Mouse (Mus musculus): Measurements from ENCODE around the gene D930020B18Rik. TPM values are rescaled to one million over a fixed set of nuclear protein-coding genes. Genes with fewer than 3 reads are reported as not detected.

Gene D930020B18Rik
- total RNA-seq, 2 experiments from 2014 or later: 0.54 TPM; not detected in 1

GRCm38 (mm10) chr10:121692944-121693579 is 51.7 kb downstream of the D930020B18Rik start:
- H3K4me3 ChIP-seq: peak overlapping the region; percentile 3; the same call in 1 of the 2 replicates
- no peak for TF ChIP-seq CTCF (conservative IDR thresholded peaks at IDR 0.05)
- DNase-seq (ENCODE audit: low spot score in 2 of 2): no peak
- no peak overlapping the region for H3K27ac ChIP-seq

DNA sequence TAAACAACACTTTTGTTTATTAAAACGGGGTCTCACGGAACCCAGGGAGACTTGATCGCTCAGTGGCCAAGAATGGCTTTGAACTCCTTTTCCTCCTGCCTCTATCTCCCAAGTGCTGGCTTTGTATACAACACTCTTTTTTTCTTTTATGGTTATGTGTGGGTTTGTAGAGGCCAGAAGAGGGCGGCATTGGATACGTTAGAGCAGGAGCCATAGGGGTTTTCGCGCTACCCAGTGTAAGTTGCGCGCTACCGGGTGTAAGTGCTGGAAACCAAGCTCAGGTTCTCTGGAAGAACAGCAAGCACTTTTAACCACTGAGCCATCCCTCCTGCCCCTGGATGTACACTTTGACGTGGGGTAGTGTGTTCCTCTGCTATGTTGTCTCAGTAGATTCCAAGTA is 53.2 kb downstream of the D930020B18Rik start:
- Histone ChIP-seq H3K4me3 (no peak overlapping the region), H3K27ac (no peak overlapping the region)
- no peak for TF ChIP-seq CTCF (conservative IDR thresholded peaks at IDR 0.05)
- no peak for DNase-seq (ENCODE audit: low spot score in 2 of 2)

DNA sequence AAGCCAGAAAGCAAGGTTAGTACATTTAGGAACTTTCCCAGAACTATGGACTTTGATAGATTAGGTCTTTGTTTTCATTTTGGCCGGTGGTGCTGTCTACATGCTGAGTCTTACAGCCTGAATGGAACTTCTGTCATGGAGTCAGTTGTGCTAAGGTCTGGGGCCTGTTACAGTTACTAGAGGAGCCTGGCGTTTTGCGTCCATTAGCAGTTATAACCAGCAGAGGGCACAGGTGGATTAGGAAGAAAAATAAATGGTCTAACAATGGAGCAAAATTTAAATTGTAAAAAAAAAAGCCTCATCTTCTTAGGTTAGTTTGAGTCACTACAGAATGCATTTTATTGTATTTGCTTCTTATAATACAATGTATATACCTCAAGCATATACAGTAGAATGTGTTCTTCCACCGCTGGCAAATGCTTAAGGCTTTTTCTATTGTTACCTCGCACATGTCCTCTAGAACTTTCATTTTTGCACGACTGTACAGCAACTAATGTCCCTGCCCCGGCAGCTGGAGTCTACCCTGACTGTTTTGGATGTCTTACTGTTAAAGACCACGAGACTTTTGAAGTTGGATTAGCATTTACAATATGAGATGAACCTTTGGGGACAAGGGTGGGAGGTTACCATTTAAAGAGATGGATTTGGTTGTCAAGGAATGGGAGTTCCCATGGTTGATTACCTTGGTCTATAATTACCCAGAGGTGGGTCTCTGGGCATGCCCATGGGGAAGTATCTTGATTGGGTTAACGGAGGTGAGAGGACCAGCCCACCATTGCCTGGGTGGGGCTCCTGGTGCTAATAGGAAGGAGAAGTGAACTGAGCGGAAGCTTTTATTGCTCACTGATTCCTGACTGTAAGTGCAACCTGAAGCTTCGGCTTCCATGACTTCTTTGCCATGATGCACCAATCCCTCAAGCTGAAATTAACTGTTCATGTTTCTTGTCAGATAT is 60.2 kb downstream of the D930020B18Rik start:
- no peak overlapping the region for H3K4me3 ChIP-seq
- TF ChIP-seq CTCF (conservative IDR thresholded peaks at IDR 0.05): peak; percentile 86
- no peak overlapping the region for H3K27ac ChIP-seq
- DNase-seq (ENCODE audit: low spot score in 2 of 2): peak; percentile 45 to 62

GRCm38 (mm10) chr10:121703619-121704018 is 62.2 kb downstream of the D930020B18Rik start:
- no peak overlapping the region for H3K4me3 ChIP-seq
- DNase-seq (ENCODE audit: low spot score in 2 of 2): no peak
- TF ChIP-seq CTCF (conservative IDR thresholded peaks at IDR 0.05): no peak
- H3K27ac ChIP-seq: no peak overlapping the region

GRCm38 (mm10) chr10:121704871-121705270 is 63.5 kb downstream of the D930020B18Rik start:
- no peak for TF ChIP-seq CTCF (conservative IDR thresholded peaks at IDR 0.05)
- DNase-seq (ENCODE audit: low spot score in 2 of 2): no peak
- Histone ChIP-seq H3K4me3 (no peak overlapping the region), H3K27ac (no peak overlapping the region)

DNA sequence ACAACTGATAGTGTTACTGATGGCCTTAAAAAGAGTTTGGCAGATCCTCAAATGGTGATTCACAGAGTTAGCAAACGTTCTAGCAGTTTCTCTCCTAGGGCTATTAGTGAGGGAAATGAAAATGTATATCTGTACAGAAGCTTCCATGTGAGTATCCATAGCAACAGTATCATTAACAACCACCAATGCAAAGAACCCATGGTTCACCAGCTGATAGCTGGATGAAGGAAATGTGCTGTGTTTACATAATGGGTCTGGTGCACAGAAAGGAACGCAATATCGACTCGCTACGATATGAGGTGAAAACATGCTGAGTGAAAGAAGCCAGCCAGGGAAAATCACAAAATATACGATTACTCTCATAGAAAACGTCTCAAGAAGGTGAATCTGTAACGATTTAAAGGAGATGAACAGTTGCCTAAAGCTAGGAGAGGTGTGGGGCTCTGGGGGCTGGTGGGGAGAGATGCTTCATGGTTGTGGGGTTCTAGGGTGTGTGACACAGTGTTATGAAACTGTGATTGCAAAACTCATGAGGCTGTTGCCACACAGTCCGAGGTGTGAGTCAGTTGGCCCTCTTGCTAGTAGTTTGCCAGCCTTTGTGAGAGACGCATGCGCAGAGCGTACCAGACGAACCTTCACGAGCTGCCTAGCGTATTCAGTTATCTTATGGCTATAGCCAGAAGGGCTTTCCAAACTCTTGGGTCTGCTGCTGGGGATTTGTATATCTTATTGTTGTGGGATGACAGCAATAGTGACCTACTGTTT is 64.2 kb downstream of the D930020B18Rik start:
- no peak for DNase-seq (ENCODE audit: low spot score in 2 of 2)
- no peak for TF ChIP-seq CTCF (conservative IDR thresholded peaks at IDR 0.05)
- Histone ChIP-seq H3K27ac (no peak overlapping the region), H3K4me3 (no peak overlapping the region)

DNA sequence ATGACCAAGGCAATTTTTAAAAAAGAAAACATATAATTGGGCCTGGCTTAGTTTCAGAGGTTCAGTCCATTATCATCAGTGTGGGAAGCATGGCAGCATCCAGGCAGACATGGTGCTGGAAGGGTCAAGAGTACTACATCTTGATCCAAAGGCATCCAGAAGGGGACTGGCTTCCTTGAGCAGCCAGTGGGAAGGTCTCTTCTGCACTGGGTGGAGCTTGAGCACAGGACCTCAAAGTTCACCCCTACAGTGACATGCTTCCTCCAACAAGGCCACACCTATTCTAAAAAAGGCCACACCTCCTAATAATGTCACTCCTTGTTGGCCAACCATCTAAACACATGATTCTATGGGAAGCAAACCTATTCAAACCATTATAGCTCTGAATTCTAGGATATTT is 75.5 kb downstream of the D930020B18Rik start:
- DNase-seq (ENCODE audit: low spot score in 2 of 2): no peak
- no peak for TF ChIP-seq CTCF (conservative IDR thresholded peaks at IDR 0.05)
- no peak overlapping the region for H3K4me3 ChIP-seq
- no peak overlapping the region for H3K27ac ChIP-seq

- no peak for DNase-seq (ENCODE audit: low spot score in 2 of 2)
- TF ChIP-seq CTCF (conservative IDR thresholded peaks at IDR 0.05): no peak
- no peak overlapping the region for H3K4me3 ChIP-seq
- no peak overlapping the region for H3K27ac ChIP-seq
Observed at GRCm38 (mm10) chr10:121718896-121719585, 77.7 kb downstream of the D930020B18Rik start.

DNA sequence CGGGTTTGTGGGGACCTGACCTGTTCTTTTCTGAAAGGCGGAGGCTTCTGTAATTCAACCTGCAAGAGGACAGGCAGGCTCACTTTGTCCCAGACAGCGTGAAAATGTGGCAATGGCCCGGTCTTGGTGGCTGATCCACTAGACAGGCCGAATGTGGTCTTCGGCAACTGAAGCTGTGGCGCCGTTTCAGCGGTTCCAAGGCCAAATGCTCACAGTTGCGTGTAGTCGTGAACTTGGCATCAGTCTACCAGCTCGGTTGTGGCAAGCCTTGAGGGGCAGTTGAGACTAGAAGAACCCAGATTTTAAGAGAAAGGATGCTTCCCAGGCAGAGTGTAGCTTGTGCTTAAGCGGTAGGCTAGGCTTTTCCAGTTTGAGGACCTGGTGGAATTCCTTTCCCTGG is 79.3 kb downstream of the D930020B18Rik start:
- no peak overlapping the region for H3K27ac ChIP-seq
- no peak for TF ChIP-seq CTCF (conservative IDR thresholded peaks at IDR 0.05)
- H3K4me3 ChIP-seq: no peak overlapping the region
- DNase-seq (ENCODE audit: low spot score in 2 of 2): no peak

DNA sequence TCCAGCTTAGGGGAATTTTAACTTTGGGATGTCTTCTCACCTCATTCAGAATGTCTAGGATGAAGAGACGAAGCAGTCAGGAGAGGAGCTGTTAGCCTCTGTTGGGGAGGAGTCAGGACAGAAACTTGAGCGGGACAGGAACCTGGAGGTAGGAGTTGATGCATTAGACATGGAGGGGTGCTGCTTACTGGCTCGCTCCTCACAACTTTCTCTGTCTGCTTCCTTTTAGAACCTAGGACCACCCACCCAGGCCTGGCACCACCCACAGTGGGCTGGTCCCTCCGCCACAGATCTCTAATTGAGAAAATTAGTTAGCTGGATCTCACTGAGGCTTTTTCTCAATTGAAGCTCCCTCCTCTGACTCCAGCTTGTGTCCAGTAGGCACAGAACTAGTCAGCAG is 85.1 kb downstream of the D930020B18Rik start:
- H3K4me3 ChIP-seq: no peak overlapping the region
- no peak for TF ChIP-seq CTCF (conservative IDR thresholded peaks at IDR 0.05)
- H3K27ac ChIP-seq: no peak overlapping the region
- DNase-seq (ENCODE audit: low spot score in 2 of 2): no peak

- TF ChIP-seq CTCF (conservative IDR thresholded peaks at IDR 0.05): no peak
- Histone ChIP-seq H3K27ac (no peak overlapping the region), H3K4me3 (no peak overlapping the region)
- no peak for DNase-seq (ENCODE audit: low spot score in 2 of 2)
Observed at GRCm38 (mm10) chr10:121727151-121727550, 85.8 kb downstream of the D930020B18Rik start.

- TF ChIP-seq CTCF (conservative IDR thresholded peaks at IDR 0.05): no peak
- Histone ChIP-seq H3K27ac (no peak overlapping the region), H3K4me3 (no peak overlapping the region)
- DNase-seq (ENCODE audit: low spot score in 2 of 2): no peak
Observed at GRCm38 (mm10) chr10:121728226-121728625, 86.8 kb downstream of the D930020B18Rik start.
